Mouse (Mus musculus): ENCODE measurements around the gene Snip1. TPM values are rescaled to one million over a fixed set of nuclear protein-coding genes. Genes with fewer than 3 reads are reported as not detected.

Snip1 gene
- total RNA-seq, 1 experiment, result 25.1 TPM

GRCm38 (mm10) chr4:125077700-125078099 is 11.2 kb downstream of the Snip1 start:
- TF ChIP-seq ZC3H11A (IDR thresholded peaks at IDR 0.05; ENCODE audit: borderline replicate concordance, low read depth, low read length), result no peak
- no peak for TF ChIP-seq CHD2 (IDR thresholded peaks at IDR 0.05; ENCODE audit: low read depth, low read length)
- no peak for TF ChIP-seq ZNF384 (IDR thresholded peaks at IDR 0.05; ENCODE audit: low read depth, low read length)
- no peak for TF ChIP-seq MAFK (IDR thresholded peaks at IDR 0.05; ENCODE audit: insufficient read depth, low read depth, low read length)
- no peak for TF ChIP-seq HCFC1 (IDR thresholded peaks at IDR 0.05; ENCODE audit: borderline replicate concordance, insufficient read depth, low read length)
- H3K4me1 ChIP-seq (ENCODE audit: control insufficient read depth in 2 of 2, insufficient read depth in 2 of 2, low read length in 2 of 2, poor library complexity in 1 of 2), result no peaks in the 10 kb centered on the region
- H3K36me3 ChIP-seq (ENCODE audit: control insufficient read depth, insufficient read depth, low read length, poor library complexity, severe bottlenecking), result peaks cover 30% of the 10 kb centered on the region
- no peak overlapping the region for H3K4me3 ChIP-seq (ENCODE audit: insufficient read depth in 1 of 2, low read depth in 1 of 2, low read length in 2 of 2, poor library complexity in 1 of 2, severe bottlenecking in 1 of 2)
- no peak overlapping the region for H3K9ac ChIP-seq (ENCODE audit: insufficient read depth, low read depth, low read length, poor library complexity, severe bottlenecking)
- H3K9me3 ChIP-seq (ENCODE audit: control insufficient read depth, insufficient read depth, low read depth, low read length), result no peaks in the 10 kb centered on the region
- in situ Hi-C loops (cut with MboI; ENCODE audit: low sequenced_read_pairs in 2 of 2, unreplicated experiment in 2 of 2), result no loop called here
- no peak for DNase-seq (ENCODE audit: low read depth, low spot score)
- no peak overlapping the region for H3K27ac ChIP-seq (ENCODE audit: insufficient read depth, low read depth, low read length, poor library complexity, severe bottlenecking)

DNA sequence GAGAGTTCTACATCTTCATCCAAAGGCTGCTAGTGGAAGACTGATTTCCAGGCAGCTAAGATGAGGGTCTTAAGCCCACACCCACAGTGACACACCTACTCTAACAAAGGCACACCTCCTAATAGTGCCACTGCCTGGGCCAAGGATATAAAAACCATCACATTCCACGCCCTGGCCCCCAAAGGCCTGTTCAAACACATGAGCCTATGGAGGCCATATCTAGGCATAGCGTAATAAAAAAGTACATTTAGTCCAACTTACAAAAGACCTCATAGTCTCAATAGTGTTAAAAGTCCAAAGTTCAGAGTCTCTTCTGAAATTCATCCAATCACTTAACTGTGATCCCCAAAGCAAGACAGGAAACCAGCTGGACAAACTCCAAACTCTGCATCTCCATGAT is 12.2 kb downstream of the Snip1 start:
- Histone ChIP-seq H3K36me3 (ENCODE audit: control insufficient read depth, insufficient read depth, low read length, poor library complexity, severe bottlenecking) (peaks cover 21% of the 10 kb centered on the region), H3K27ac (ENCODE audit: insufficient read depth, low read depth, low read length, poor library complexity, severe bottlenecking) (no peak overlapping the region), H3K4me3 (ENCODE audit: insufficient read depth in 1 of 2, low read depth in 1 of 2, low read length in 2 of 2, poor library complexity in 1 of 2, severe bottlenecking in 1 of 2) (no peak overlapping the region), H3K4me1 (ENCODE audit: control insufficient read depth in 2 of 2, insufficient read depth in 2 of 2, low read length in 2 of 2, poor library complexity in 1 of 2) (0 out of 4 replicates have a peak, but pooled peaks cover 0 to 2% of the 10 kb centered on the region in 2 experiments), H3K9ac (ENCODE audit: insufficient read depth, low read depth, low read length, poor library complexity, severe bottlenecking) (no peak overlapping the region), H3K9me3 (ENCODE audit: control insufficient read depth, insufficient read depth, low read depth, low read length) (no peaks in the 10 kb centered on the region)
- in situ Hi-C loops (cut with MboI; ENCODE audit: low sequenced_read_pairs in 2 of 2, unreplicated experiment in 2 of 2), result no loop called here
- TF ChIP-seq CHD2 (IDR thresholded peaks at IDR 0.05; ENCODE audit: low read depth, low read length), result no peak
- no peak for TF ChIP-seq ZNF384 (IDR thresholded peaks at IDR 0.05; ENCODE audit: low read depth, low read length)
- TF ChIP-seq ZC3H11A (IDR thresholded peaks at IDR 0.05; ENCODE audit: borderline replicate concordance, low read depth, low read length), result no peak
- DNase-seq (ENCODE audit: low read depth, low spot score), result no peak

- H3K27ac ChIP-seq (ENCODE audit: insufficient read depth, low read depth, low read length, poor library complexity, severe bottlenecking), result peak within 1 kb of the TSS; percentile 87
- peaks cover 0 to 4% of the 10 kb centered on the region in 2 experiments; a peak in 1 of 4 replicates for H3K4me1 ChIP-seq (ENCODE audit: control insufficient read depth in 2 of 2, insufficient read depth in 2 of 2, low read length in 2 of 2, poor library complexity in 1 of 2)
- no peaks in the 10 kb centered on the region for H3K9me3 ChIP-seq (ENCODE audit: control insufficient read depth, insufficient read depth, low read depth, low read length)
- H3K36me3 ChIP-seq (ENCODE audit: control insufficient read depth, insufficient read depth, low read length, poor library complexity, severe bottlenecking), result peaks cover 4% of the 10 kb centered on the region; the same call in 1 of the 2 replicates
- TF ChIP-seq MAFK (IDR thresholded peaks at IDR 0.05; ENCODE audit: insufficient read depth, low read depth, low read length) (no peak), ZNF384 (IDR thresholded peaks at IDR 0.05; ENCODE audit: low read depth, low read length) (no peak)
- H3K9ac ChIP-seq (ENCODE audit: insufficient read depth, low read depth, low read length, poor library complexity, severe bottlenecking), result peak within 1 kb of the TSS; percentile 95
- H3K4me3 ChIP-seq (ENCODE audit: insufficient read depth in 1 of 2, low read depth in 1 of 2, low read length in 2 of 2, poor library complexity in 1 of 2, severe bottlenecking in 1 of 2), result peak within 1 kb of the TSS; percentile 85 to 89
- DNase-seq (ENCODE audit: low read depth, low spot score), result peak; percentile 69
- in situ Hi-C loops (cut with MboI; ENCODE audit: low sequenced_read_pairs in 2 of 2, unreplicated experiment in 2 of 2), result no loop called here
Measured at GRCm38 (mm10) chr4:125084403-125085345, 18.2 kb downstream of the Snip1 start, which contains the start of gene Meaf6. Gene Meaf6 (plus strand): TSS chr4:125085134.

- in situ Hi-C loops (cut with MboI; ENCODE audit: low sequenced_read_pairs in 2 of 2, unreplicated experiment in 2 of 2), result no loop called here
- peak; percentile 71 for DNase-seq (ENCODE audit: low read depth, low spot score)
- peak overlapping the region; percentile 95 for H3K9ac ChIP-seq (ENCODE audit: insufficient read depth, low read depth, low read length, poor library complexity, severe bottlenecking)
- no peaks in the 10 kb centered on the region for H3K9me3 ChIP-seq (ENCODE audit: control insufficient read depth, insufficient read depth, low read depth, low read length)
- H3K27ac ChIP-seq (ENCODE audit: insufficient read depth, low read depth, low read length, poor library complexity, severe bottlenecking), result peak overlapping the region; percentile 87
- H3K4me3 ChIP-seq (ENCODE audit: insufficient read depth in 1 of 2, low read depth in 1 of 2, low read length in 2 of 2, poor library complexity in 1 of 2, severe bottlenecking in 1 of 2), result peak overlapping the region; percentile 85 to 89
- TF ChIP-seq CHD2 (IDR thresholded peaks at IDR 0.05; ENCODE audit: low read depth, low read length), result no peak
- no peak for TF ChIP-seq MAFK (IDR thresholded peaks at IDR 0.05; ENCODE audit: insufficient read depth, low read depth, low read length)
- TF ChIP-seq ZC3H11A (IDR thresholded peaks at IDR 0.05; ENCODE audit: borderline replicate concordance, low read depth, low read length), result no peak
- TF ChIP-seq ZNF384 (IDR thresholded peaks at IDR 0.05; ENCODE audit: low read depth, low read length), result no peak
- no peak for TF ChIP-seq HCFC1 (IDR thresholded peaks at IDR 0.05; ENCODE audit: borderline replicate concordance, insufficient read depth, low read length)
- H3K4me1 ChIP-seq (ENCODE audit: control insufficient read depth in 2 of 2, insufficient read depth in 2 of 2, low read length in 2 of 2, poor library complexity in 1 of 2), result peaks cover 0 to 4% of the 10 kb centered on the region in 2 experiments; a peak in 1 of 4 replicates
- H3K36me3 ChIP-seq (ENCODE audit: control insufficient read depth, insufficient read depth, low read length, poor library complexity, severe bottlenecking), result peaks cover 10% of the 10 kb centered on the region
Measured at GRCm38 (mm10) chr4:125085346-125085841, 18.9 kb downstream of the Snip1 start.
